Mouse (Mus musculus) E14TG2a.4 (cell line): ENCODE data around the gene Slc25a33.

Experiments used
- H3K27me3 ChIP-seq: 2 replicates; pipeline ENCODE4 v1.6.1; 2014; ENCODE audit warnings: low read length, control low read depth; ENCODE audit not compliant: insufficient read depth
- H3K36me3 ChIP-seq: 2 replicates; pipeline ENCODE4 v1.6.1; 2014; ENCODE audit warnings: low read length, control low read depth; ENCODE audit not compliant: insufficient read depth
- H3K4me1 ChIP-seq: replicated peaks from 2 replicates; pipeline ENCODE4 v1.6.1; 2014; ENCODE audit warnings: low read depth, low read length, control low read depth
- H3K4me3 ChIP-seq: replicated peaks from 2 replicates; pipeline ENCODE4 v1.5.1; 2014; ENCODE audit warnings: mild to moderate bottlenecking, low read length
- H3K9me3 ChIP-seq: 2 replicates; pipeline ENCODE4 v1.6.1; 2014; ENCODE audit warnings: low read length, control low read depth
- CTCF ChIP-seq: conservative IDR thresholded peaks from 2 replicates; pipeline ENCODE4 v1.5.1; 2014; ENCODE audit warnings: low read length
- NANOG ChIP-seq: IDR thresholded peaks from 2 replicates; pipeline ENCODE4 v1.6.1; 2014; ENCODE audit warnings: borderline replicate concordance, low read length, mixed read lengths
- POU5F1 ChIP-seq: IDR thresholded peaks from 2 replicates; pipeline ENCODE4 v1.6.1; 2014; ENCODE audit warnings: low read length, borderline replicate concordance

The Slc25a33 gene

DNA sequence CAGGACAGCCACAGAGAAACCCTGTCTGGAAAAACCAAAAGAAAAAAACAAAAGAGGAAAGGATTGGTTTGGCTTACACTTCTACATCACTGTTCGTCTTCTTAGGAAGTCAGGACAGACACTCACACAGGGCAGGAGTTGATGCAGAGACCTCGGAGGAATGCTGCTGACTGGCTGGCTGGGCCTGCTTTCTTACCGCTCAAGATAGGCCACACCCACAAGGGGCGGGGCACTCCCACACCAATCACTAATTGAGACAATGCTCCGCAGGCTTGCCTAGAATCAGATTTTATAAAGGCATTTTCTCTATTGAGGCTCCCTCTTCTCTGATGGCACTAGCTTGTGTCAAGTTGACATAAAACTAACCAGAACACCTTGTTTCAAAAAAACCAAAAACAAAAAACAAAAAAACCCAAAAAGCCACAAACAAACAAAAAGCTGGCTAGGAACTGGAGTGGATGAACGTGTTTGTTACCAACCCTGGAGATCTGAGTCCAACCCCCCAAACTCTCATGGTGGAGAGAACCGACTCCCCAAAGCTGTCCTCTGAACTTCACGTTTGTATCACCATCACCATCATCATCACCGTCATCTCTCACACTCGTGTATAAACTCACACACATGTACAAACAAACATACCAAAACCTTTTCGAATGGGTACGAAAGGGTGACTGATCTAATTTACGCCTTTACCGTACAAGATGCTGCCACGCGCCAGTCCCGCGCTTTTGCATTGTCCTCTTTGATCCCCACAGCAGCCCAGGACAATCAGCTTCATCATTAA is 72.5 kb downstream of the Slc25a33 start:
- Histone ChIP-seq H3K9me3 (no peaks in the 10 kb centered on the region), H3K36me3 (no peaks in the 10 kb centered on the region), H3K4me3 (no peak overlapping the region), H3K27me3 (peaks cover 35% of the 10 kb centered on the region), H3K4me1 (peaks cover 36% of the 10 kb centered on the region)
- TF ChIP-seq NANOG, result no peak
- TF ChIP-seq CTCF, result no peak
- no peak for TF ChIP-seq POU5F1

- no peaks in the 10 kb centered on the region for H3K9me3 ChIP-seq
- H3K36me3 ChIP-seq, result no peaks in the 10 kb centered on the region
- H3K4me1 ChIP-seq, result peaks cover 46% of the 10 kb centered on the region
- peaks cover 44% of the 10 kb centered on the region for H3K27me3 ChIP-seq
- H3K4me3 ChIP-seq, result no peak overlapping the region
- TF ChIP-seq CTCF (no peak), POU5F1 (no peak), NANOG (no peak)
These were observed 74.1 kb downstream of the Slc25a33 start for GRCm38 (mm10) chr4:149699953-149700352.

GRCm38 (mm10) chr4:149698197-149698821 is 75.8 kb downstream of the Slc25a33 start:
- TF ChIP-seq CTCF (peak; percentile 30), NANOG (no peak), POU5F1 (no peak)
- Histone ChIP-seq H3K36me3 (no peaks in the 10 kb centered on the region), H3K27me3 (peaks cover 49% of the 10 kb centered on the region), H3K9me3 (no peaks in the 10 kb centered on the region), H3K4me3 (peak overlapping the region; percentile 78), H3K4me1 (peaks cover 51% of the 10 kb centered on the region)

DNA sequence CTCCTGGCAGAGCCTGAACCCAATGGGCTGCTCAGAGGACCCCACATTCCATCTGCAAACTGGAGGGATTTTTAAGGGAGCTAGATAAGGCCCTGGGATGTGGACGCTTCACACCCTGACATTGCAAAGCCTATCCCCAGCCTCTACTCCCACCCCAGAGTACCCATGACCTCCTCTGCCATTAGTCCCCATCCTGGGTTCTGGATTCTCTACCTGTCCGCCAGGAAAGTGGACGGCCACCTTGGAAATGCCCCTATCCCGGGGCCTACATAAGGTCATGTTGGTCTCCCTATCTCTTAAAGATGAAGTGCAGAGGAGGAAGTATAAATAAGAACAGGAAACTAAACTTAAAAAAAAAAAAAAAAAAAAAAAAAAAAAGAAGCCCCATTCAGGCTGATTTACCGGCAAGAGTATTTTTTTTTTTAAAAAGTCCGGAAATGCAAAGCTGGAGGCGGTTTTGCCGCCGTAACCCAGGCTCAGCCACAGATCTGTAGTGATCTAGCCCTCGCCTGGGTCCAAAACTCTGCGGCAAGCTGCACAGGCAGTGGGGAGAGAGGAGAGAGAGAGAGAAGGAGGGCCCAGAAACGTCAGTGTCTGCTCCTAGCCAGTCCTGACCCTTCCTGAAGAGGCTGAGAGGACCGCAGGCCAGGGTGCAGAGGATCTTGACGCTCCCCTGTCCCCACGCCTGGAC is 76.4 kb downstream of the Slc25a33 start:
- TF ChIP-seq POU5F1, result no peak
- TF ChIP-seq CTCF, result no peak
- TF ChIP-seq NANOG, result no peak
- Histone ChIP-seq H3K9me3 (no peaks in the 10 kb centered on the region), H3K36me3 (no peaks in the 10 kb centered on the region), H3K4me1 (peaks cover 49% of the 10 kb centered on the region), H3K4me3 (peak overlapping the region; percentile 78), H3K27me3 (peaks cover 50% of the 10 kb centered on the region)

GRCm38 (mm10) chr4:149696189-149696971 is 77.7 kb downstream of the Slc25a33 start:
- no peaks in the 10 kb centered on the region for H3K36me3 ChIP-seq
- TF ChIP-seq NANOG (no peak), CTCF (no peak), POU5F1 (no peak)

More at GRCm38 (mm10) chr4:149696189-149696971, 77.7 kb downstream of the Slc25a33 start:
- H3K9me3 ChIP-seq, result no peaks in the 10 kb centered on the region
- peaks cover 54% of the 10 kb centered on the region for H3K27me3 ChIP-seq
- peaks cover 39% of the 10 kb centered on the region for H3K4me1 ChIP-seq
- H3K4me3 ChIP-seq, result no peak overlapping the region
